Mouse (Mus musculus): ENCODE results near the gene Catsperg1. TPM values are rescaled to one million over a fixed set of nuclear protein-coding genes. Genes with fewer than 3 reads are reported as not detected.

Gene Catsperg1
- total and polyA plus RNA-seq, 2 experiments from 2014 or later, result 0.14 to 1.2 TPM

DNA sequence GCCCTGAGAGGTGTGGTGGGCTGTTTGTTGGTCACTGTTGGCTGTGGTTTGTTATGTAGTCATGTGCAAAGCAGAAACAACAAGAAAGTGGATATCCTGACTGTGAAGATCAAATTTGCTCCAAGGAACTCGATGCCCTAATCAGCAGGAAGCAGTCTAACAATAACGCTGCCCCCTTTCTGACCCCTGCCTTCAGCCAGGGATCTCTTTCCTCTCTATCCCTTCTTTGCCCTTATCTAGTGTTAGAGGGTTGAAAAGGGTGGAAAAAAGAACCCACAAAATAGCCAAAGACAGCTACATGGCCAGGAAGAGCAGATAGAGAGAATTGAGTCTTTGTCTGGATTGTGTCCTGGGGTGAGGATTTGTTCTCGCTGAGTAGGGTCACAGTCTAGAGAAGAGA is 16.7 kb upstream of the Catsperg1 start:
- Histone ChIP-seq H3K9me3 (replicated peaks; ENCODE audit: control insufficient read depth, low read length) (no peaks in the 10 kb centered on the region), H3K36me3 (replicated peaks; ENCODE audit: control insufficient read depth, insufficient read depth, low read length) (0 out of 2 replicates have a peak, but pooled peaks cover 4% of the 10 kb centered on the region), H3K9ac (replicated peaks; ENCODE audit: low read depth, low read length) (no peak overlapping the region), H3K4me2 (ENCODE audit: low read depth, low read length) (peak overlapping the region; percentile 91; the same call in 1 of the 2 replicates), H3K4me1 (ENCODE audit: control insufficient read depth, insufficient read depth) (peaks cover 9% of the 10 kb centered on the region), H3K4me3 (ENCODE audit: low read depth, low read length) (no peak overlapping the region), H3K27ac (ENCODE audit: low read depth) (peak overlapping the region; percentile 85; the same call in 1 of the 2 replicates), H3K27me3 (ENCODE audit: control insufficient read depth, insufficient read depth, low read length) (0 out of 2 replicates have a peak, but pooled peaks cover 11% of the 10 kb centered on the region)
- DNase-seq (ENCODE audit: low spot score), result no peak
- 31% methylated on average over 3 of the region's 3 CpGs for WGBS
- ATAC-seq (ENCODE audit: insufficient read depth, low read depth), result no peak
- TF ChIP-seq CTCF (IDR thresholded peaks at IDR 0.05; ENCODE audit: low read depth), result no peak
- TF ChIP-seq EP300 (IDR thresholded peaks at IDR 0.05; ENCODE audit: low read depth), result no peak

DNA sequence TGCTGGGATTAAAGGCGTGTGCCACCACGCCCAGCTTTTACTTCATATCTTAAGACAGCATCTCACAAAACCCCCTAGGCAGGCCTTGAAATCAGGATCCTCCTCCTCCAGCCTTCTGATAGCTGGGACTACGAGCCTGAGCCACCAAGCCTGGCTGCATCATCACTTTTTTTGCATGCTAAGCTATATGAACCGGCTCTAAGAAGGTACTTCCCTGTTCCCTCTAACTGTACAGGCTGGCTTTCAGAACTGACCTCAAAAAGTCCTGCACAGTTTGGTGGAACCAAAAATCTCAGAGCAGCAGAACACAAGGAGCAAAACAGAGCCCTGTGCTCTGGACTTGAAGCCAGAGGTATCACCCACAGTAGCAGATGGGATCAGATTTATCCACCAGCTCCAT is 14.4 kb upstream of the Catsperg1 start:
- Histone ChIP-seq H3K27ac (ENCODE audit: low read depth) (no peak overlapping the region), H3K9me3 (replicated peaks; ENCODE audit: control insufficient read depth, low read length) (no peaks in the 10 kb centered on the region), H3K27me3 (ENCODE audit: control insufficient read depth, insufficient read depth, low read length) (0 out of 2 replicates have a peak, but pooled peaks cover 11% of the 10 kb centered on the region), H3K4me3 (ENCODE audit: low read depth, low read length) (no peak overlapping the region), H3K9ac (replicated peaks; ENCODE audit: low read depth, low read length) (no peak overlapping the region), H3K36me3 (replicated peaks; ENCODE audit: control insufficient read depth, insufficient read depth, low read length) (0 out of 2 replicates have a peak, but pooled peaks cover 14% of the 10 kb centered on the region), H3K4me1 (ENCODE audit: control insufficient read depth, insufficient read depth) (peaks cover 5% of the 10 kb centered on the region), H3K4me2 (ENCODE audit: low read depth, low read length) (no peak overlapping the region)
- no peak for TF ChIP-seq EP300 (IDR thresholded peaks at IDR 0.05; ENCODE audit: low read depth)
- DNase-seq (ENCODE audit: low spot score) (no peak), ATAC-seq (ENCODE audit: insufficient read depth, low read depth) (no peak)
- 72% methylated on average over 4 of the region's 4 CpGs for WGBS

DNA sequence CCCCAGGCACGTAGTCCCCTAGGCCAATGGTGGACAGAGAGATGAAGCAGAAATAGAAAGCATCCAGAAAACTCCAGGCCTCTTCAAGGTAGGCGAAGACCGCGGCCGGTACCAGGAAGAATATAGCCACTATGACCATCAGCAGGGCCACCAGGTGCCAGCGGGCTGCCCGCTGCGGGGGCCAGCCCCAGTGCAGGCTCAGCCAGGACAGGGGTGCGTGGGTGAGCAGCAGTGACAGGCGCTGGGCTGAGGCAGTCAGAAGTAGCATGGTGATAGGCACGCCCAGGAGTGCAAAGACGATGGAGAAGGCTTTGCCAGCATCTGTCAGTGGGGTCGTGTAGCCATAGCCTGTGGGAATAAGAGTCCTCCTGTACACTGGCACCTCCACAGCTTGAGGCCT is 11.7 kb upstream of the Catsperg1 start:
- Histone ChIP-seq H3K27ac (ENCODE audit: low read depth) (no peak overlapping the region), H3K27me3 (ENCODE audit: control insufficient read depth, insufficient read depth, low read length) (no peaks in the 10 kb centered on the region), H3K9ac (replicated peaks; ENCODE audit: low read depth, low read length) (no peak overlapping the region), H3K4me1 (ENCODE audit: control insufficient read depth, insufficient read depth) (no peaks in the 10 kb centered on the region), H3K9me3 (replicated peaks; ENCODE audit: control insufficient read depth, low read length) (no peaks in the 10 kb centered on the region), H3K4me3 (ENCODE audit: low read depth, low read length) (no peak overlapping the region), H3K36me3 (replicated peaks; ENCODE audit: control insufficient read depth, insufficient read depth, low read length) (0 out of 2 replicates have a peak, but pooled peaks cover 14% of the 10 kb centered on the region), H3K4me2 (ENCODE audit: low read depth, low read length) (no peak overlapping the region)
- DNase-seq (ENCODE audit: low spot score) (no peak), ATAC-seq (ENCODE audit: insufficient read depth, low read depth) (no peak)
- 72% methylated on average over 13 of the region's 13 CpGs for WGBS
- no peak for TF ChIP-seq EP300 (IDR thresholded peaks at IDR 0.05; ENCODE audit: low read depth)
- no peak for TF ChIP-seq CTCF (IDR thresholded peaks at IDR 0.05; ENCODE audit: low read depth)

DNA sequence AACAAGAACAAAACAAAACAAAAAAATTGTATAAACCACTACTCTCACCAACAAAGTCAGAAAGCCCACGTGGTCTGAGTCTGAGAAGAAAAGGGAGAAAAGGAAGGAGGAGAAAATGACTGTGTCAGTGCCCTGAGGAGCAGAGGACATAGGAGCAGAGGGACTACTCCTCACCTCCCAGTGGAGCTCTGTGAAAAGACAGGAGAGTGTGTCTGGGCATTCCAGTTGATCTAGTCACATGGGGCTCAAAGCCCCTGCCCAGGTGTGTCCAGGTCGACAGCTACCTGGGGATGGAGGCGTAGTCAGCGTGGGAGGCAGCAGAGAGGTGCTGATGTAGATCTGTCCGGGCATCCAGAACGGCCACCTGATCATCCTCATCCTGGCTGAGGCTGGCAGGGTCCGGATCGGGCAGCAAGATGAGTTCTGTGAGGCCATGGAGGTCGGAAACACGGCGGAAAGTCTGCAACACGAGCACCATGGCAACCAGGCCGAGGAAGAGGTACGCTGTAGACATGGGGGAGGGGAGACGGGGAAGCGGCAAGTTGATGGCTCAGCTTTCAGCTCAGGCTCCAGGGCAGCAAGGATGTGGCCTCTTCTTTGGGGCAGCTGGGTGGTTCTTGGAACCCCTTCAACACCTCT is 11.0 kb upstream of the Catsperg1 start:
- ATAC-seq (ENCODE audit: insufficient read depth, low read depth) (no peak), DNase-seq (ENCODE audit: low spot score) (no peak)
- Histone ChIP-seq H3K9me3 (replicated peaks; ENCODE audit: control insufficient read depth, low read length) (peaks cover 6% of the 10 kb centered on the region; the same call in 1 of the 2 replicates), H3K4me3 (ENCODE audit: low read depth, low read length) (no peak overlapping the region), H3K9ac (replicated peaks; ENCODE audit: low read depth, low read length) (no peak overlapping the region), H3K4me1 (ENCODE audit: control insufficient read depth, insufficient read depth) (no peaks in the 10 kb centered on the region), H3K4me2 (ENCODE audit: low read depth, low read length) (no peak overlapping the region), H3K36me3 (replicated peaks; ENCODE audit: control insufficient read depth, insufficient read depth, low read length) (0 out of 2 replicates have a peak, but pooled peaks cover 14% of the 10 kb centered on the region), H3K27ac (ENCODE audit: low read depth) (no peak overlapping the region), H3K27me3 (ENCODE audit: control insufficient read depth, insufficient read depth, low read length) (no peaks in the 10 kb centered on the region)
- TF ChIP-seq EP300 (IDR thresholded peaks at IDR 0.05; ENCODE audit: low read depth) (no peak), CTCF (IDR thresholded peaks at IDR 0.05; ENCODE audit: low read depth) (no peak)
- WGBS, result 27% methylated on average over 16 of the region's 16 CpGs

DNA sequence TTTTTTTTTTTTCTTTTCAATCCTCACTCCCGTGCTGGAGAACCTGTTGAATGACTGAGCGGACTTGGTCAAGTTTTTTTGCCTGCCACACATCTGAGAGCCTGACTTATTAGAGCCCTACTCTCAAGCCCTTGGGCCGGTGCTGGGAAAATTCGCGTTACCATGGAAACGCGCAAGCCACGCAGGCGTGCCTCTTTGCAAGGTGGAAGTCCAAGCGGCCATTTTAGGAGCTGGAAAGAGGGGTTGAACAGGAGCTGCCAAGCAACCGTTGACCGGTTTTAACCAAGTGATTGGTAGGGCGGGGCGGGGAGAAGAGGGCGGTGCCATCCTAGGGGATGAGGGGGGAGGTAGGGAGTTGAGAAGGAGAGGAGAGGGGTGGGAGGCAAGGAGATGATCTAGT is 1.0 kb upstream of the Catsperg1 start:
- WGBS, result 50% methylated on average over 15 of the region's 15 CpGs
- Histone ChIP-seq H3K27ac (ENCODE audit: low read depth) (no peak overlapping the region), H3K36me3 (replicated peaks; ENCODE audit: control insufficient read depth, insufficient read depth, low read length) (no peaks in the 10 kb centered on the region)

More for the DNA sequence above, 1.0 kb upstream of the Catsperg1 start:
- no peak for ATAC-seq (ENCODE audit: insufficient read depth, low read depth)
- Histone ChIP-seq H3K4me3 (ENCODE audit: low read depth, low read length) (no peak overlapping the region), H3K4me1 (ENCODE audit: control insufficient read depth, insufficient read depth) (peaks cover 6% of the 10 kb centered on the region), H3K9me3 (replicated peaks; ENCODE audit: control insufficient read depth, low read length) (peaks cover 30% of the 10 kb centered on the region; the same call in 1 of the 2 replicates), H3K9ac (replicated peaks; ENCODE audit: low read depth, low read length) (no peak overlapping the region), H3K4me2 (ENCODE audit: low read depth, low read length) (no peak overlapping the region), H3K27me3 (ENCODE audit: control insufficient read depth, insufficient read depth, low read length) (peaks cover 16% of the 10 kb centered on the region)
- no peak for DNase-seq (ENCODE audit: low spot score)
- TF ChIP-seq CTCF (IDR thresholded peaks at IDR 0.05; ENCODE audit: low read depth) (no peak), EP300 (IDR thresholded peaks at IDR 0.05; ENCODE audit: low read depth) (no peak)

All from heart, postnatal 0 days (tissue).